11 mouse cellular contexts compared by ENCODE assay signal in genomic region chr2:143113859-143114258, GRCm38 (mm10). TPM values are rescaled to one million over a fixed set of nuclear protein-coding genes. Genes with fewer than 3 reads are reported as not detected.
DNase-seq lines count a peak whose midpoint lies in the region; ATAC-seq lines count a peak whose summit lies in the region.
"Had no signal": no experiment of that assay in that cellular context is flagged by ENCODE, and none has a peak within 500 bp of the region (broad histone marks: within the 10 kb centered on the region; RNA-seq: fewer than 3 reads in every experiment).

No protein-coding gene starts in this region.

- no peaks in the 10 kb centered on the region for H3K9me3 ChIP-seq in forebrain, embryonic 11.5 days (ENCODE audit: control insufficient read depth, low read length)
- no peaks in the 10 kb centered on the region for H3K9me3 ChIP-seq in forebrain, embryonic 10.5 days
- no peaks in the 10 kb centered on the region for H3K9me3 ChIP-seq in embryonic facial prominence, embryonic 14.5 days (ENCODE audit: control insufficient read depth, low read length)
- H3K9me3 ChIP-seq: G1E; heart, embryonic 13.5 days; megakaryocyte, embryonic 14.5 days had no signal

- no peak overlapping the region for H3K9ac ChIP-seq in forebrain, embryonic 11.5 days (ENCODE audit: low read length)
- no peak overlapping the region for H3K9ac ChIP-seq in embryonic facial prominence, embryonic 14.5 days (ENCODE audit: low read depth, low read length)
- H3K9ac ChIP-seq: heart, embryonic 13.5 days had no signal

- H3K27ac ChIP-seq in forebrain, embryonic 11.5 days (ENCODE audit: low read depth, low read length) = no peak overlapping the region
- H3K27ac ChIP-seq in forebrain, embryonic 10.5 days = no peak overlapping the region
- H3K27ac ChIP-seq in embryonic facial prominence, embryonic 14.5 days (replicated peaks; ENCODE audit: low read depth, low read length) = no peak overlapping the region
- H3K27ac ChIP-seq: heart, embryonic 13.5 days had no signal

- H3K4me2 ChIP-seq in forebrain, embryonic 11.5 days (ENCODE audit: low read depth, low read length, severe bottlenecking) = no peak overlapping the region
- H3K4me2 ChIP-seq in embryonic facial prominence, embryonic 14.5 days (ENCODE audit: low read depth, low read length) = no peak overlapping the region
- H3K4me2 ChIP-seq: heart, embryonic 13.5 days had no signal

- WGBS in forebrain, embryonic 11.5 days = 86% methylated on average over 1 of the region's 1 CpGs
- WGBS in forebrain, embryonic 10.5 days = 82% methylated on average over 1 of the region's 1 CpGs
- WGBS in embryonic facial prominence, embryonic 14.5 days = 93% methylated on average over 1 of the region's 1 CpGs

- H3K4me3 ChIP-seq in forebrain, embryonic 11.5 days (ENCODE audit: low read depth, low read length) = no peak overlapping the region
- no peak overlapping the region for H3K4me3 ChIP-seq in forebrain, embryonic 10.5 days
- no peak overlapping the region for H3K4me3 ChIP-seq in embryonic facial prominence, embryonic 14.5 days (ENCODE audit: low read depth, low read length)
- H3K4me3 ChIP-seq: heart, embryonic 13.5 days; megakaryocyte, embryonic 14.5 days had no signal

- H3K27me3 ChIP-seq in forebrain, embryonic 11.5 days (ENCODE audit: control insufficient read depth, insufficient read depth, low read length) = no peaks in the 10 kb centered on the region
- no peaks in the 10 kb centered on the region for H3K27me3 ChIP-seq in forebrain, embryonic 10.5 days (ENCODE audit: poor library complexity, severe bottlenecking)
- no peaks in the 10 kb centered on the region for H3K27me3 ChIP-seq in embryonic facial prominence, embryonic 14.5 days (replicated peaks; ENCODE audit: control insufficient read depth, insufficient read depth, low read length)
- H3K27me3 ChIP-seq: heart, embryonic 13.5 days; megakaryocyte, embryonic 14.5 days had no signal

- peak; percentile 29; the same call in 1 of the 2 replicates for ATAC-seq in forebrain, embryonic 11.5 days (replicated peaks; ENCODE audit: low FRiP score)
- ATAC-seq in embryonic facial prominence, embryonic 14.5 days (ENCODE audit: low read depth) = no peak
- ATAC-seq in erythroblast, adult 5-6 weeks (replicated peaks; ENCODE audit: low FRiP score, poor library complexity, severe bottlenecking) = no peak

- H3K4me1 ChIP-seq in forebrain, embryonic 11.5 days (replicated peaks; ENCODE audit: control insufficient read depth, insufficient read depth, low read length) = no peaks in the 10 kb centered on the region
- H3K4me1 ChIP-seq in forebrain, embryonic 10.5 days = no peaks in the 10 kb centered on the region
- no peaks in the 10 kb centered on the region for H3K4me1 ChIP-seq in embryonic facial prominence, embryonic 14.5 days (ENCODE audit: control insufficient read depth, insufficient read depth, low read length)
- H3K4me1 ChIP-seq: heart, embryonic 13.5 days had no signal

- H3K36me3 ChIP-seq in forebrain, embryonic 11.5 days (ENCODE audit: control insufficient read depth, insufficient read depth, low read length) = no peaks in the 10 kb centered on the region
- H3K36me3 ChIP-seq in forebrain, embryonic 10.5 days (replicated peaks) = no peaks in the 10 kb centered on the region
- H3K36me3 ChIP-seq in embryonic facial prominence, embryonic 14.5 days (ENCODE audit: control insufficient read depth, insufficient read depth, low read length) = no peaks in the 10 kb centered on the region
- H3K36me3 ChIP-seq: G1E; heart, embryonic 13.5 days had no signal

- no peak for DNase-seq in forebrain, embryonic 11.5 days (ENCODE audit: low spot score)
- DNase-seq in forebrain, embryonic 10.5 days (ENCODE audit: extremely low spot score, low spot score) = no peak
- DNase-seq in lung, postnatal 14 days = peak; percentile 5
- no peak for DNase-seq in lung, adult 18-20 months
- peak; percentile 64 for DNase-seq in embryonic facial prominence, embryonic 14.5 days (ENCODE audit: low spot score)
- DNase-seq in naive thymus-derived CD4-positive, alpha-beta T cell, adult 2 months (ENCODE audit: low read depth) = peak; percentile 1
- DNase-seq in frontal cortex, postnatal 10 days (ENCODE audit: low spot score in 2 of 2) = no peak

RNA-seq across cellular contexts. Expression of gene Otor, which starts 35.6 kb away (rescaled TPM):
- 1.5 and 1.7 TPM in 2 replicates for polyA plus RNA-seq in forebrain, embryonic 11.5 days (2014; fragmentation: Nextera tagmentation; extraction: Ambion mirVana)
- 0.15 and 0.27 TPM in 2 replicates for polyA plus RNA-seq in forebrain, embryonic 10.5 days (2016; fragmentation: Nextera tagmentation; extraction: Ambion mirVana)
- 55.4 and 62.6 TPM in 2 replicates for polyA plus RNA-seq in embryonic facial prominence, embryonic 14.5 days (2014; fragmentation: Nextera tagmentation; extraction: Ambion mirVana)
- not detected in 2 replicates for total RNA-seq in erythroblast, adult 5-6 weeks (2015; ENCODE audit: low replicate concordance)
- total RNA-seq in erythroblast, adult 5-6 weeks (2017; ENCODE audit: low replicate concordance) = not detected in 2 replicates
- total RNA-seq: G1E had no signal
- polyA plus RNA-seq: G1E had no signal

RNA-seq across cellular contexts. Expression of gene Snrpb2, which starts 51.0 kb away (rescaled TPM):
- 109 and 129 TPM in 2 replicates for polyA plus RNA-seq in forebrain, embryonic 11.5 days (2014; fragmentation: Nextera tagmentation; extraction: Ambion mirVana)
- polyA plus RNA-seq in forebrain, embryonic 10.5 days (2016; fragmentation: Nextera tagmentation; extraction: Ambion mirVana) = 102 and 106 TPM in 2 replicates
- 74.8 and 77.7 TPM in 2 replicates for polyA plus RNA-seq in embryonic facial prominence, embryonic 14.5 days (2014; fragmentation: Nextera tagmentation; extraction: Ambion mirVana)
- 24.2 and 25.7 TPM in 2 replicates for total RNA-seq in erythroblast, adult 5-6 weeks (2015; ENCODE audit: low replicate concordance)
- 8.1 and 30.4 TPM in 2 replicates for total RNA-seq in erythroblast, adult 5-6 weeks (2017; ENCODE audit: low replicate concordance)

Comparison
In these comparisons a context has a peak if more than half of its experiments do, and no peak if none do; other contexts are left out.
1. DNase-seq: peak in lung, postnatal 14 days (single experiment), embryonic facial prominence, embryonic 14.5 days (single experiment) and naive thymus-derived CD4-positive, alpha-beta T cell, adult 2 months (single experiment); none in forebrain, embryonic 11.5 days (single experiment), forebrain, embryonic 10.5 days (single experiment), lung, adult 18-20 months (0 of 2) and frontal cortex, postnatal 10 days (0 of 2).
2. RNA of gene Otor, which starts 35.6 kb away (polyA plus RNA-seq): 55.4 to 62.6 TPM in embryonic facial prominence, embryonic 14.5 days; 1.5 to 1.7 TPM in forebrain, embryonic 11.5 days and 0.15 to 0.27 TPM in forebrain, embryonic 10.5 days; every median in the first group is over 10 times any median in the second.